Mouse (Mus musculus): Measurements from ENCODE around the gene Rbm20.

DNA sequence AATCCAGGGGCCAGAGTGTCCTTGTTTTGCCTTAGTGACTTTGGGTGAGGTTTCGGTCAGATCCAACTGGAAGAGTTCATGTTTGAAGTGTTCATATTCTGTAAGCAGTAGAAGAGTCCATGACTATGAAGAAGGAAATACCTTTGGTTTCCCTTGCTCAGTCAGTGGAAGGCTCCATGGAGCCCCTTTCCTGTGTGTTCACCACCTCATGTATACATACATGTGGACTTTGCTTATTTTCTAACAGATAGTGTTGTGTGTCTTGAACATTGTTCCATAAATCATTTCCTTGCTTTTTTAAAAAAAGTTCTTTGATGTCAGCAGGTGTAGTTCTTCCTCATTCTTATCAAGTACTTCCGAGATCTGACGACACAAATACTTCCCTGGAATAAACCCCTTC lies 68.2 kb downstream of the Rbm20 start:
- TF ChIP-seq POLR2A (IDR thresholded peaks at IDR 0.05; ENCODE audit: borderline replicate concordance, insufficient read depth, low read length) (no peak), CTCF (IDR thresholded peaks at IDR 0.05; ENCODE audit: borderline replicate concordance, insufficient read depth, low read depth, low read length) (no peak)
